In the genomic region with DNA sequence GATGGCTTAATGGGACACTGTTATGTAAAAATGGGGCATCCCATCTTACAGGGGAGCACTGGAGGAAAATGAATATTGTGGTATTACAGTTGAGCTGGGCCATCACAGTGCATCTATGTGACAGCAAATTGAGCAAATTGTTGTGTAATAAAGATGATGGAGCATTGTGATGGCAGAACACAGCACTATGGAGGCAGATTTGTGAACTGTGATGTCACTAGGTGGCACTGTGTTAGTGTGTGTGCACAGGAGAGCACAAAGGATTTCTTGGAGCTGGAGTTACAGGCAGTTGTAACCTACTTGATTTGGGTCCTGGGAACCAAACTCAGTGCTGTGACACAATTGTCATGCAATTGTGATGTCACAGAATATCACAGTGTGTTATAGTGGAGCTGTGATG, we compare ENCODE assay signal across 1 mouse cellular context.
TF ChIP-seq lines count a peak whose summit lies in the region.

No protein-coding gene starts in this region.

TF ChIP-seq in CH12.LX, 34 proteins besides CTCF, POLR2A, EP300 and RAD21:
- TF ChIP-seq UBTF (IDR thresholded peaks at IDR 0.05; ENCODE audit: low read depth, low read length), result no peak
- no peak for TF ChIP-seq MEF2A (IDR thresholded peaks at IDR 0.05; ENCODE audit: borderline replicate concordance, low read depth, low read length)
- no peak for TF ChIP-seq ZMIZ1 (IDR thresholded peaks at IDR 0.05; ENCODE audit: low read depth, low read length)
- TF ChIP-seq E2F4 (IDR thresholded peaks at IDR 0.05; ENCODE audit: insufficient replicate concordance, low read depth, low read length), result no peak
- TF ChIP-seq CHD2 (IDR thresholded peaks at IDR 0.05; ENCODE audit: low read length), result no peak
- TF ChIP-seq ZKSCAN1 (IDR thresholded peaks at IDR 0.05; ENCODE audit: borderline replicate concordance, low read depth, low read length), result no peak
- no peak for TF ChIP-seq MAFK (IDR thresholded peaks at IDR 0.05; ENCODE audit: insufficient replicate concordance, low read length)
- no peak for TF ChIP-seq ZNF384 (IDR thresholded peaks at IDR 0.05; ENCODE audit: low read depth, low read length)
- no peak for TF ChIP-seq PAX5 (IDR thresholded peaks at IDR 0.05; ENCODE audit: low read length)
- no peak for TF ChIP-seq RCOR1 (conservative IDR thresholded peaks at IDR 0.05; ENCODE audit: low read depth, low read length)
- no peak for TF ChIP-seq ZC3H11A (IDR thresholded peaks at IDR 0.05; ENCODE audit: low read depth, low read length)
- TF ChIP-seq GABPA (IDR thresholded peaks at IDR 0.05; ENCODE audit: insufficient replicate concordance, low read depth, low read length), result no peak
- no peak for TF ChIP-seq MXI1 (IDR thresholded peaks at IDR 0.05; ENCODE audit: low read depth, low read length)
- no peak for TF ChIP-seq CHD1 (IDR thresholded peaks at IDR 0.05; ENCODE audit: low read depth, low read length)
- no peak for TF ChIP-seq IRF4 (IDR thresholded peaks at IDR 0.05; ENCODE audit: low read depth, low read length)
- TF ChIP-seq JUND (conservative IDR thresholded peaks at IDR 0.05; ENCODE audit: low read depth, low read length), result no peak
- TF ChIP-seq POLR2AphosphoS2 (IDR thresholded peaks at IDR 0.05; ENCODE audit: low read depth, low read length), result no peak
- TF ChIP-seq USF2 (conservative IDR thresholded peaks at IDR 0.05; ENCODE audit: low read depth, low read length), result no peak
